Mouse (Mus musculus) heart, postnatal 10 days (tissue): Measurements from ENCODE around the gene Lpin2. TPM values are rescaled to one million over a fixed set of nuclear protein-coding genes. Genes with fewer than 3 reads are reported as not detected.

Source experiments
- DNase-seq, 2 experiments: peaks; one replicate each; pipeline ENCODE4 v3.0.0; 2021
- intact Hi-C: fragments of 180-260 bp; cut with DNase I; formaldehyde crosslinking; loops from one replicate; pipeline ENCODE4 v1.15.1; 2025
- total RNA-seq, 2 experiments: library from RNA; stranded (reverse); gene quantifications; 2 replicates each; pipeline ENCODE4 v1.2.3; 2021

The Lpin2 gene
- total RNA-seq: 10 to 100 TPM; 11.9 to 14.4 TPM

DNA sequence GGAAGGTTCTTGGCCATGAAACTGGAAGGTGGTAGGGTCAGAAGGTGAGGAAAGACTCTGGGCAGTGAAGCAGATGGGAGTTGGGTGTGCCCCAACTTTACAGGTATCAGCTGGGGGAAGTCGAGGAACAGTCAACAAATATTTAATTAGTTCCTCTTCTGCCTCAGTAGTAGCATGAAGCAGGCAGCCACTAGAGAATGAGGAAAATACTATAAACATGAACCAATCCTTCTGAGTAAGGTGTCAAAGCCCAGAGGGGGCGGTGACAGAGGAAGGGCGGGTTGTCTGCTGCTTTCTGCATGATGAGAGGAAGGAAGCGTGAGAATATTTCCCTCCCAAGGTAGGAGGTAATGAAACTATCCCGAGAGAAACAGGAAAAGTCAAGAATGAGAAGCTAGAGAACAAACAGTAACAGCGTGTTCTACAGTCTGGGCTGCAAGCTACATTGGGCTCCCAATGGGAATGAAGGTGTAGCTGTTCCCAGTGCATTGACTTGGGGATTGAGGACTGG lies at the start of gene Lpin2:
TSS of gene Lpin2 (plus strand) at position 350 of the 511 bp plus-strand sequence.
- intact Hi-C loops: loop anchor here (5.0 kb wide), 2 partner anchors 50 to 180 kb away; partner anchors contain the start of genes Myl12a and Myom1
- DNase-seq: peak; percentile 33 to 34

DNA sequence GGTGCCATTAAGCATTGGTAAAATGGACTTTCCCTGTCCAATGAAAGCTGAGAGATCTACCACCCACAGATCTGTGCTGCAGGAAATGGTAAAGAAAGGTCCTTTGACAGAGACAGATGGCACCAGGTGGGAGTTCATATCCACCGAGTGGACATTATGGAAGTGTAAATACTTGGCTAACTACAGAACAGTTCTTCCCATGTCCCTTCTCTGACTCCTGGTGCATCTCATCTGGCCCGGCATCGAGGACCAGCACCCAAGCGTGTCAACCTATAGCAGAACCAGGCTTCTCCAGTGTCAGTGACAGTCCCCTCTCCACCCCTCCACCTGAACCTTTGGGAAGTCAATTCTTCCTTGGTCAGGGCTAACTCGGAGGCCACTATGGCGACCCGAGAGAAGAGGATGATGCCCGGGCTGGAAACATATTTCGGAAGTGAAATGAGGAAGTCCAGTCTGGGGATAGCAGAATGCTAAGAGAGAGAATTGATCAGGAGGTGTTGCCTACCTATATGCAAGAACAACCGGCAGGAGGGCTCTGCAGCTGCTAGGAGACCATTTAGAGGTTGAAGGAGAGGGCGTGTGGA lies 49.4 kb upstream of the Lpin2 start:
- intact Hi-C loops: loop anchor here (5.0 kb wide), 1 partner anchor 49 kb away; the partner anchor contains the start of gene Lpin2
- no peak for DNase-seq

DNA sequence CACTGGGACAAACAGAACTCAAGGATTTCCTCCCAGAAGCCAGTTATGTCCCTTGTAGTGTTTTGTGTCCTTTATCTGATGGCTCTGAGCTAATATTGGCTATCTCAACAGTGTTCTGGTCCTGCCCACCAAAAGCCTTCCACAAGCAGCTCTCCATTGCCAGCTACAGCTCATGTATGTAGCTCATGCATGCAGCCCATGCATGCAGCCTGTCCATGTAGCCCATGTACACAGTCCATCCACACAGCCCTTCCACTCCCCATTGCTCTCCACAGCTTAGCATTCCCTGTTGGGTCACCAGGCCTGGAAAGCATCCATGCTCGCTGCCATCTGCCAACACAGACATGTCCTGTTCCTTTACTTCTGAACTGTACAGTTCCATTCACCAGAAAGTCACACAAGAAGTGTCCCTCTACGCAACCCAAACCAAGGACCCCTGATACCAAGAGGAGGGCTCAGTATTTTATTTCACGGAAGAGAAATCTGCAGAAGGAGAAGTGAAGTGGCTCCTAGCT lies 47.9 kb upstream of the Lpin2 start:
- no peak for DNase-seq
- intact Hi-C loops: loop anchor here (5.0 kb wide), 1 partner anchor 48 kb away; the partner anchor contains the start of gene Lpin2

DNA sequence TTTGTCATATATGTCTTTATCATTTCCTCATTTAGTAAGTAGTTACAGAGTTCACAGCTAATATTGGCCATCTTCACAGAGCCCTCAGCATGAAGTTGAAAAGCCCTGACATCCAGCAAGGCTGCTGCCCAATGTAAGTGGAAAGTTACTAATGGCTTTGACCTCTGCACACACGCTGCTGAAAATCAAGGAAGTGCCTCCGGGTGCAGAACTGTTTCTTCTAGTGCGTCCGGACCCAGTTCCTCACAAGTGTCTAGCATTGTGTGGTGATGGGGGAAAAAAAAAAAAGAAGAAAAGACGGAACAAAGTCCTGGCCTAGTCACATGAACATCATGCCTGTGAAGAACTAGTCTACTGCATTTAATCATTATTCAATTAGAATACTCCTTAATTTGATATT lies 47.3 kb upstream of the Lpin2 start:
- no peak for DNase-seq
- intact Hi-C loops: no loop called here

DNA sequence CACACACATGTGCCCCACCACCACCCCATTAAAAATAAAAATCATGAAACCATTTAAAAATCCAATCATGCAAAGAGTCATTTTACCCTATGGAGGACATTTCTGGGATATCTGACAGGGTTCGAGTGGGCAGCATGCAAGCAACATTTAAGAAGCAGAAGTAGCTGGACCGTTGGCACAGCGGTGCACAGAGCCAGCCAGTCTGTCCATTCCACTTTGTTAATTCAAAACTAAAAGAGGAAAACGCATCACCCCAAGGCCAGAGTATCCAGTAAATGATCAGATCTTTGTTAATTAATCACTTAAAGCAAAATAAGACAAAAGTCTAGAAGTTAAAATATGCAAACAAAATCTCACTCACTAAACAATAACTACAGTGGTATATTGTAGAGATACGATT lies 46.5 kb upstream of the Lpin2 start:
- DNase-seq: no peak
- intact Hi-C loops: no loop called here

DNA sequence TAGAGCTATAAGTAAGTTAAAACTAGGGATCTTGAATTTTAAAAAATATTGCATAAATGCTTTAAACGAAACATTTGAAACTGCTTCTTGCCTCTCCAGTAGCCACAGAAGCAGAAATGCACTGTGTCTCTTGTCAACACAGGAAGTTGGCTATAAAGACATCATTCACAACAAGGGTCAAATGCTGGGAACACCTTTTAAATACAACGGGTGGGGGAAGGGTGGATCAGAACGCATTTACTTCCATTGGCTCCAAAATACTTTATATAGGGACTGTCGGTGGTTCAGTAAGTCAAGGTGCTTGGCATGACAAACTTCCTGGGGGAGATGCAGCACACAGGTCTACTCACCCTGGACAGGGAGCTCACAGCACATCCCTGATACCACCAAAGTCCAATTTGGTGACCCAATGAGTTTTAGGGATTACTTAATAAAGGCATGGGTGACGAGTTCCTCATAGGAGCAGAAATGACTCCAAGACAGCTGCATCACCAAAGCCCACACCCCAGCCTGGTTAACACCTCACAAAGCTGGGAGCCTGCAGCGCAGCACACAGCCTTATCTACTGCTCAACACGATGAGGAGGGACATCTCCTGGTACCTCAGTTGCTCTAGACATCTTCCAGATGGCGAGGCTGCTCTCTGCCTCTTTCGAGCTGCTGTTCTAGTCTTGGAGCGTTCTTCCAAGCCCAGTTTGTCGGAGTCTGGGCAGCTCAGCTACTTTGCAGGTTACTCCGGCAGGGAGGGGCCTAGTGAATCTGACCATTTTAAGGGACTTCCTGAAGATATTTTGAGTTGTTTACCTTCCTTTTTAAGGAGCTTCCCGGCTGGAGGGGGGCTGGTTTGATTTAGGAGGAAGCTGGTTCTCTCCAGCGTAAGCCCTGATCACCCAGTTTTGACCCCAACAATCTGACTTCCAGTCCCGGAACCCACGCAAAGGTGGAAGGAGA lies 45.7 kb upstream of the Lpin2 start:
- intact Hi-C loops: no loop called here
- no peak for DNase-seq

DNA sequence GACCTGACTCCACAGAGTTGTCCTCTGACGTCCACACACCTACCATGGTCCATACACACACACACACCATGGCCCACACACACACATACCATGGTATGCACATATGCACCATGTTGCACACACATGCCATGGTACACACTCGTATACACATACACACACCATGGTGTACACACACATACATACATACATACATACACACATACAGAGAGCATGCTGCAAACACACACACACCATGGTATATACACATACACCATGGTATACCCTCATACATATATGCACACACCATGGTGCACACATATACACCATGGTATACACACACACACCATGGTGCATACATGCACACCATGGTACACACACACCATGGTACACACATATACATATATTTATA lies 45.0 kb upstream of the Lpin2 start:
- DNase-seq: no peak
- intact Hi-C loops: no loop called here

DNA sequence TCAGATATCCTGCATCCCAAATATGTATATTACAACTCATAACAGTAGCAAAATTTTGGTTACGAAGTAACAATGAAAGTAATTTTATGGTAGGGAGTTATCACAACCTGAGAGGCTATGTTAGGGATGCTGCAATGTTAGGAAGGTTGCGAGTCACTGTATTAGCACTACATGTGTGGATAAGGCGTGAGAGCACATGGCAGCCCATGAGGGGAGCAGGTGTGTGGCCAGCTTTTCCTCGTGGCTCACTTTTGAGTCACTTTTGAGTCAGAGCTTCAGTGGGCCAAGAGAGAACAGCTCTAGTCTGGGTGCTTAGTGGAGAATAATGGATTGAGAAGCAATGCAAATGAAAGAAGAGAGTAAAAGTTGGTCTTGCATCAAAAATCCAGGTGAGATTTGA lies 40.3 kb upstream of the Lpin2 start:
- intact Hi-C loops: no loop called here
- no peak for DNase-seq

DNA sequence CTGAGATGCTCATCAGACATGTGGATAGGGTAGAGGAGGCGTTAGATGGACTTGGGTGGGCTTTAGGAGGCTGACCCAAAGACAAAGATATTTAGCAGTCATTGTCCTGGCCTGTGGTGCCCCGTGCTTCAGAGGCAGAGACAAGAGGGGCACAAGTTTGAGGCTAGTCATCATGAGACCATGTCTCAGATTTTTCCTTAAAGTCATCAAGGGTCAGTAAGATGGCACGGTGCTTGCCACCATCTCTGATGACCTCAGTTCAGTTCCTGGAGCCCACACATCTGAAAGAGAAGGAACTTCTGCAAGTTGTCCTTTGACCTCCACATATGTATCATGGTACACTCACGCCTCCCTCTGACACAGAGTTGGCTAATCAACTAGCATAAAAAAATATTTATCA lies 39.2 kb upstream of the Lpin2 start:
- DNase-seq: no peak
- intact Hi-C loops: no loop called here

DNA sequence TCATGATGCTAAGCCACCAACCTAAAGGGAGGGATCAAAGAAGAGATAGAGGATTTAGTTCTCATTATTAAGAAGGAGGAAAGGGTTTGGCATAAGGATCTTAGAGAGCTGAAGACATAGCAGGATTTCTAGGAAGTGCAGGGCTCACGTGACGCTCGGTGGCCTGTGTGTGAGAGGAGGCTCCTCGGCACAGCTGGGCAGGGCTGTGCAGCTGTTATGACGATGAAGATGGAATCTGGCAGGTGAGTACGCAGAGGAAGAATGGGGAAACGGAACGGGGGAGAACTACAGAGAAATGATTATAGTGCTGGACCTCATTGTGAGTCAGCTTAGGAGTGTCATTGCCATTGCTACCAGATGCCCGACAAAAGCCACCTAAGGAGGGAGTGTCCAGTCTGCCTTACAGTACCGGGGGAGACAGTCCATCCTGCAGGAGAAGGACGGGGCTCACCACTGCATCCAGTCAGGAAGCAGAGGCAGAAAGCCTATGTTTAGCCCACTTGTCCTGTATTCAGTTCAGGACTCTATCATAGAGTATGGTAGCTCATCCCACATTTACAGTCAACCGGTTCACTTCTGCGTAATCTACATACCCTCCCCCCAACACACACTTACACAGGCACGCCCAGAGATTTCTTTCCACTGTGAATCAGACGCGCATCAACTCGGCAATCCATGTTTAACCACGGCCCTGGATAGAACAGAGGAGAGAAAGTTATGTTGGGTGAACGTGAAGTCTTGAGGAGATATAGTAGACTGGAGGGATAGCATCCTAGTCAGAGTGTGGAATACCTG lies 37.8 kb upstream of the Lpin2 start:
- intact Hi-C loops: no loop called here
- DNase-seq: no peak

DNA sequence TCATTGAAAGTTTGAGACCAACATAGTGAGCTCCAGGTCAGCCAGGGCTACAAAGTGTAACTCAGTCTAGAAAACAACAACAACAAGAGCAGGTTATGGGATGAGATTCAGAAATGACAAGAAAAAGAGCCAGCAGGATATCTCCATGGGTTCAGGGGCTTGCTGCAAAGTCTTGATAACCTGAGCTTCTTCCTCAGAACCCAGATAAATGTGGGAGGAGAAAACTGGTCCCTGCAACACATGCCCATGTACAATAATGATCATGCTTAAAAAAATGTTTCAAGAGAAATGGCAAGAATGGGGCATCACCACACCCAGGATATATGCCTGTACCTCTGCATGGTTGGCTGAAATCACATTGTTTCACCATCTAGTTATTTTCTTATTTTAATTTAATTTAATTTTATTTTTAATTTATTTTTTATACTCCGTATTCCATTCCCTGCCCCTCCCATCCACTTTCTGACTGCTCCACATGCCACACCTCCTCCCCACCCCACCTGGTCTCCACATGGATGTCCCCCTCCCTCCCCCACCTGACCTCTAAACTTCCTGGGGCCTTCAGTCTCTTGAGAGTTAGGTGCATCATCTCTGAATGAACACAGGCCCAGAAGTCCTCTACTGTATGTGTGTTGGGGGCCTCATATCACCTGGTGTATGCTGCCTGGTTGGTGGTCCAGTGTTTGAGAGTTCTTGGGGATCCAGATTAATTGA lies 37.0 kb upstream of the Lpin2 start:
- intact Hi-C loops: no loop called here
- no peak for DNase-seq

DNA sequence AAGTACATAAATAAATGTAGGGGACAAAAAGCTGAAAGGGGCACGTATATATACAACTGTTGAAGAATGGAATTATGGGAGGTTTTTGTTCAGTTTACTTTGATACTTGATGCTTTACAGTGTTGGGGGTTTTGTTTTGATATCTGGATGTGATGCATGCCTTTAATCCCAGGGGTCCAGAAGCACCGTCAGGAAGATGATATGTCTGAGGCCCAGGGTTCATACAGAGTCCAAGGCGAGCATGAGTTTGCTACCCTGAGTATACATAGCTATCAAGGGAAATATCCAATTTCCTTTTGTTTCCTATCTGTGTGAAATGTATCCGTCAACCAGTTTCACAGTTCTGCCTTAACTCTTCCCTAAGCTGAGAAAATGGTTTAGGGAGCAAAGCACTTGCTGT lies 29.0 kb upstream of the Lpin2 start:
- DNase-seq: no peak
- intact Hi-C loops: no loop called here

DNA sequence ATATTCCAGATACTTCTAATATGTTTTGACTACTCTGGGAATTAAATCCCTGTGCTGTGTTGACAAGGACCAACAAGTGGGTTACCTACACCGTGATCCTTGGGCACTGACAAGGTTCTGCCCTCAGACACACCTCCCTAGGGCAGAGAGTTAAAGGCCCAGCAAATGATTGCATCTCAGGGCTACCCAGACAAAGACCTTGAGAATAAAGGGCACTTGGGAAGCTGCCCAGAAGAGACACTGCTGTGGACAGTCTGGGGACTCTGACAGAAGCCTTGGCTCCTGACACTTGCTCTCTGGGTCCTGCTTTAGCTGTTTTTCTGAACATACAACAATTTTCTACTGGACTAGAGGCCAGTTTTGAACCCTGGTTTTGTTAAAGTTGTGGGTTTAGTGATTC lies 27.1 kb upstream of the Lpin2 start:
- DNase-seq: no peak
- intact Hi-C loops: no loop called here

DNA sequence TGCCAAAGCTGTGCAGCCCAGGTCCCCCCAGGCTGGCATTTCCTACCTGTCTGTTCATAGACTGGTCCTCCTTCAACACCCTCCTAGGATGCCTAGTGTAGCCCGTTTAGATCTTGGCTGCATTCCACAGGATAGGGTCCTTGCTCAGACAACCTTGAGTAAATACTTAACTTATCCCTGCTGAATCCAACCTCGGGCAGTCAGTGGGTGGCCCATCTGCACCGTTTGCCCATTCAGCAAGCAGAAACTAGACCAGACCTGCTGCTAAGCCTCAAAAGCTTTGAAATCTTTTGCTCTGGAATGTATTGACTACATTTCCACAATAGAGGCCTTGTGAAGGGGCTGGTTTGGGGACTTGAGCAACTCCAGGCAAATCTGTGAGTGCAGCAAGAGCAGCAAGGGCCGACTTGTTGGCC lies 23.2 kb upstream of the Lpin2 start:
- intact Hi-C loops: no loop called here
- no peak for DNase-seq

DNA sequence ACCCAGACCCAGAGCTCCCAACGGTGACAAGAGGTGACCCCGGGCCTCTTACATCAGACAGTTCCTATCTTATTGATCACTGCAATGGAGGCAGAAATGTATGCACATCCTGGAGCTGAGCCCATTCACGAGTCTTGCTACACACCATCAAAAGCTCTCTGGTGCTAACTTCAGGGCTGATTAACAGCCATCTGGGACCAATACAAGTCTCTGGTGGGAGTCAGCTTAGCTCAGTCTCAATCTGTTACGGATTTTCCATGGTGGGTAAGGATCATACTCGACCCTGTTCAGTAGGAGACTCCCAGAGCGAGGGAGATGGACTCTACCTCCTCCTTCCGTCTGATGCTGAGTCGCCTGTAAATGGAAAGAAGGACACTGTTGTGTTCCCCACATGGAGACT lies 22.6 kb upstream of the Lpin2 start:
- intact Hi-C loops: no loop called here
- no peak for DNase-seq

DNA sequence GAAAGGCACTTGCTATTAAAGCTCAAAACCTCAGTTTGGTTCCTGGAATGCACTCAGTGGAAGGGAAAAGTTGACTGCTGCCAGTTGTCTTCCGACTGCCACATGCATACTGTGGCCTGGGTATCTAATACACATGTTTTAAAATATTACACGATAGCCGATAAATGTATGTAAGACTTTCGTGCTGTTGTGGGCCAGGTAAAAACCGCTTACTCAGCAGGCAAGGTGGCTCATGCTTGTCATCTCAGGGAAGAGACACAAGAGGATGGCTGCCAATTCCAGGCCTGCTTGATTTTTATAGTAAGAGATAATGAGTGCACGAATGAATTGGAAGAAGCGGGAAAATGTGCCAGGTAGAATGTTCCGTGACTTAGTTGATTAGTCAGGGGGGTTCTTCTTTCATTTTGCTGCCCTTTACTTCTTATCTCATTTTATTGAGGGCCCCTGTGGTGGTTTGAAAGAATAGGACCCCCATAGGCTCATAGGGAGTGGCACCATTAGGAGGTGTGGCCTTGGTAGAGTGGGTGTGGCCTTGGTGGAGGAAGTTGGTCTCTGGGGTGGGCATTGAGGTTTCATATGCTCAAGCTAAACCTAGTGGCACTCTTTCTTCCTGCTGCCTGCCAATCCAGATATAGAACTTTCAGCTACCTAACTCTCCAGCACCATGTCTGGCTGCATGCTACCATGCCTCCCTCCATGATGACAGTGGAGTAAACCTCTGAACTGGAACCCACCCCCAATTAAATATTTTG lies 21.9 kb upstream of the Lpin2 start:
- intact Hi-C loops: no loop called here
- DNase-seq: no peak

DNA sequence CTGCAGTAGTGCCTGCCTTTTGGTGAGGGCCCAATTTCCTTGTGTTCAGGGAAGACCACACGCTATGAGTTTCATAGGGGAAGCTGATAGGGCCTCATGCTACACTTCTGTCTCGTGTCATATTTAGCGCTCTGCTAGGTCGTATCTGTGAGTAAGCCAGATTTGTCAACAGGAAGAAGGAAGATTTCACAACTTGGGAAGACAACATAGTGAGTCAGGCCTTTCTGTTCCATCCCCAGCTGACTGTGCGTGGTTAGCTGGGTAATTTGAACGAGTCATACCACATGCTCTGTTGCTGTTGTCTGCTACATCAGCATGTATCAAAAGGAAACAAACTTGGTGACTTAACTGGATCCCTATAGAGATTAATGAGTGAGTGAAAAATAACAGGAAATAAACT lies 17.4 kb upstream of the Lpin2 start:
- intact Hi-C loops: no loop called here
- DNase-seq: peak; percentile 27

DNA sequence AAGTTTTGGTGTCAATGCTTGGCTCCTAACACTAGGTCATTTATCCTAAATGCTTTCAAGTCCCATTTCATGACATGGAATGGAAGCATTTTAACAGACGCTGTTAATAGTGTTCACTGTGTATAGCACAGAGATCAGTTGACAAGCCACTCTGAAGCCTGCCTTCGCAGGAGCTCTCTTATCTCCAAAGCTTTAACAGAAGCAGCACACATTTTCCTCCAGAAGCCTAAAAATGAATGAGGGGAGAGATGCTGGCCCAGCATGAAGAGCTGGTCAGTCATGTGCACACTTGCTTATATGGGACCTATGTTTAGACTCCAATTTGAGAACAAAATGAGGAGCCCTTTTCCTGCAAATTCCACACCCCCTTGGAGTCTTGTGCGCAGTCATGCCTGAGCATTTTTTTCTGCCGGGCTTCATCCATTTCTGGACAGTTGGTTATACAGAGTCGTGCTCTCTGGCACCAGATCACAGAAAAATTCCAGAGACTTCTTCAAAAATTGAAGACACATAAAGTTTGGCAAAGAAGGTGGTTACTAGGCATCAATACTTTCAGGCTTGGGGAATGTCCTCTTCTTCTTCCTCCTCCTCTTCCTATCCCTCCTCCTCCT lies 14.1 kb upstream of the Lpin2 start:
- intact Hi-C loops: no loop called here
- no peak for DNase-seq

DNA sequence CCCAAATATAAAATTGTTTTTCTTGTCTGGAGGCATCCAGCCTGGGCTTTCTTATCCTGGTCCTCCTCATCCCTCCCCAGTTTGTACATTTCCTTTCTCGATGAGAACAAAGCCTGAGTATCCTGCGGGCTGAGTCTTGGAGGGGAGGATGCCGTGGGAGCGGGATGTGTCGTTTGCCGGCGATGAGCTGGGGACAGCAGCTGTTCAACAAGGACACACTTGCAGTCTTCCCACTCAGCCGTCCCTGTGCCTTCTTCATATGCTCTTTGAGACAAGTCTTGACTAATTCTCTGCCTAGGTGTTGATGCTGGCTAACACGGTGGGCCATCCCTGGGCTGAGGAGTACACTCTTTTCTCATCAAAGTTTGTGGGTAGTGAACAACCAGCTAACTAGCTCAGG lies 13.5 kb upstream of the Lpin2 start:
- no peak for DNase-seq
- intact Hi-C loops: no loop called here
